Mouse (Mus musculus): ENCODE data around the gene Hist1h3e.
"Not testable (repeated sequence)": the region's sequence is repeated elsewhere in the genome, so short reads cannot be mapped to it uniquely, and the experiment has no call there.

DNA sequence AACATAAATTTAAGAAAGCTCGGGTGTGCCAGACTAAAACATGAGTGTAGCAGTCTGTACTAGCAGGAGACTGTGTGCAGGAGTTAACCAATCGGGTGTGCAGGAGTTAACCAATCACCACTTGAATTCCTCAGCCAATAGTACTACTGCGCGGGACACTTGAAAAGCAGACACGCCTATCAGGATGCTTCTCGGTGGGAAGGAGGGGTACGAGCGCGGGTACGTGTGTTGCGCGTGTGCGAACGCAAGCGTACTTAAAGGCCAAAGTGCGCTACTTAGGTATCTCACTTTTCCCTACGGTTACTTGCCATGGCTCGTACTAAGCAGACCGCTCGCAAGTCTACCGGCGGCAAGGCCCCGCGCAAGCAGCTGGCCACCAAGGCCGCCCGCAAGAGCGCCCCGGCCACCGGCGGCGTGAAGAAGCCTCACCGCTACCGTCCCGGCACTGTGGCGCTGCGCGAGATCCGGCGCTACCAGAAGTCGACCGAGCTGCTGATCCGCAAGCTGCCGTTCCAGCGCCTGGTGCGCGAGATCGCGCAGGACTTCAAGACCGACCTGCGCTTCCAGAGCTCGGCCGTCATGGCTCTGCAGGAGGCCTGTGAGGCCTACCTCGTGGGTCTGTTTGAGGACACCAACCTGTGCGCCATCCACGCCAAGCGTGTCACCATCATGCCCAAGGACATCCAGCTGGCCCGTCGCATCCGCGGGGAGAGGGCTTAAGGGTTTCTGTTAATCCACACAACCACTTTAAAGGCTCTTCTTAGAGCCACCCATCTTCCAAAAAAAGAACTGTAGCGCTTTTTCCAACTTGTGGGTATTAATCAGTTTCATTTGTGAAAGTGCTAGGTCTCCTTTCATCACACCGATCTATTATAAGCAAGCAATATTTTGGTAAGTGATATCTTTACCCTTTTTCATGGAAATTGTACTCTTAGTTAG, 26.8 kb downstream of the Hist1h3e start, which contains the start of gene Hist1h3g:
- peak; percentile 66 for TF ChIP-seq EP300 (IDR thresholded peaks at IDR 0.05; ENCODE audit: low read depth)
- not testable (repeated sequence) for TF ChIP-seq CTCF (IDR thresholded peaks at IDR 0.05; ENCODE audit: low read depth)
